Mouse (Mus musculus) lung, embryonic 15.5 days (tissue): Measurements from ENCODE around the gene Vac14. TPM values are rescaled to one million over a fixed set of nuclear protein-coding genes. Genes with fewer than 3 reads are reported as not detected.

Experiments
- ATAC-seq: fragments of 200-750 bp; cut with Nextera tagmentation; 2 replicates; pipeline ENCODE4 v1.8.0; 2017; ENCODE audit warnings: moderate number of reproducible peaks, borderline replicate concordance; ENCODE audit not compliant: low FRiP score, low TSS enrichment; ENCODE audit errors: extremely low read depth
- H3K27ac ChIP-seq: fragments of 300-500 bp; sonication (generic); 2 replicates; pipeline ENCODE4 v1.5.1; 2015; ENCODE audit warnings: moderate library complexity, mild to moderate bottlenecking, inconsistent platforms
- H3K27me3 ChIP-seq: fragments of 300-500 bp; sonication (generic); 2 replicates; pipeline ENCODE4 v1.6.1; 2015; ENCODE audit warnings: inconsistent platforms
- H3K36me3 ChIP-seq: fragments of 300-500 bp; sonication (generic); 2 replicates; pipeline ENCODE4 v1.6.1; 2015; ENCODE audit warnings: inconsistent platforms
- H3K4me1 ChIP-seq: fragments of 300-500 bp; sonication (generic); 2 replicates; pipeline ENCODE4 v1.6.1; 2015; ENCODE audit warnings: inconsistent platforms
- H3K4me2 ChIP-seq: fragments of 300-500 bp; sonication (generic); 2 replicates; pipeline ENCODE4 v1.6.1; 2015; ENCODE audit warnings: inconsistent platforms, mild to moderate bottlenecking, moderate library complexity
- H3K4me3 ChIP-seq: fragments of 300-500 bp; sonication (generic); 2 replicates; pipeline ENCODE4 v1.5.1; 2015; ENCODE audit warnings: mild to moderate bottlenecking, inconsistent platforms
- H3K9ac ChIP-seq: fragments of 300-500 bp; sonication (generic); 2 replicates; pipeline ENCODE4 v1.6.1; 2015; ENCODE audit warnings: inconsistent platforms
- H3K9me3 ChIP-seq: fragments of 300-500 bp; sonication (generic); 2 replicates; pipeline ENCODE4 v1.6.1; 2016; ENCODE audit warnings: inconsistent platforms
- WGBS: fragments of 180-500 bp; shearing (Covaris S2); methylation state at CpG from one replicate; pipeline ENCODE4 v1.1.7; 2015; 5-methylcytosine and 5-hydroxymethylcytosine counted together
- polyA plus RNA-seq: library from polyadenylated mRNA; unstranded; fragments of >200 nt; fragmentation: Nextera tagmentation; extraction: Ambion mirVana; gene quantifications from 2 replicates; pipeline ENCODE4 v1.2.1, GENCODE M21; 2015

Gene Vac14
- polyA plus RNA-seq = 18.2 and 19.1 TPM in 2 replicates

DNA sequence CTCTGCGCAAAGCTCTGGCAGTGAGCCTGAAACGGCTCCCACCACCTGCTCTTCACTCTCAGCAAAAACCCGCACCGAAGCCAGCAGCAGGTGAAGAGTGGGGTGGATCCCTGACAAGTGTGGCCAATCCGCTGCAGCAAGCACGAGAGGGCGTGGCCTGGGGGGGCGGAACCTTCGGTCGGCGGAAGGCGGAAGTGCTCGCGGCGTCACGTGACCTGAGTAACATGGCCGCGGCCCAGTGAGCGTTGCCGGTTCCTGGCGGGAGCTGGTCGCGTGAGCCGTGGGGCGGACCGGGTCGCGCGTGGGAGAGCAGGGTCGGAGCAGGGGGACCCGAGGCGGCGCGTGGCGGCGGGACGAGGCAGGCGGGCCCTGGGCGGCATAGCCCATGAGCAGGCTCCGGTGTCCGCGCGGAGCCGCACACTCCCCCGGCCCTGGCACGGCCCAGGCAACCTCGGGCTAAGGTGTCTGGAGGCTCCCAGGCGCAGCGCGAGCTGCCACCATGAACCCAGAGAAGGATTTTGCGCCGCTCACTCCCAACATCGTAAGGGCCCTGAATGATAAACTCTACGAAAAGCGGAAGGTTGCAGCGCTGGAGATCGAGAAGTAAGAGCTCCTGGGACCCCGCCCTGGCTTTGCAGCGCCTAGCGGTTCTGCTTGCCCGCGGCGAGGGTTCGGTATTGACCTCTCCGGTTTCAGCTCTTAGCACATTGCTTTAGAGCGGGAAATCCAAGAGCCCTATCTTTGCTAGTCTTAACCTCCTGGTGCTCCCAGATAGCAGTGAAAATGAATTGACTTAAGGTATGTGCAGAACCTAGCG lies at the start of gene Vac14:
TSS of gene Vac14 (plus strand) at position 195 of the 817 bp plus-strand sequence.
- ATAC-seq = peak; percentile 93
- Histone ChIP-seq H3K9ac (peak within 1 kb of the TSS; percentile 69), H3K27ac (no peak within 1 kb of the TSS), H3K4me3 (peak within 1 kb of the TSS; percentile 82), H3K36me3 (no peaks in the 10 kb centered on the region), H3K4me2 (peak within 1 kb of the TSS; percentile 83), H3K27me3 (no peaks in the 10 kb centered on the region; the same call in 1 of the 2 replicates), H3K4me1 (peaks cover 18% of the 10 kb centered on the region), H3K9me3 (no peaks in the 10 kb centered on the region)
- under 1% methylated on average over 67 of the region's 67 CpGs for WGBS

DNA sequence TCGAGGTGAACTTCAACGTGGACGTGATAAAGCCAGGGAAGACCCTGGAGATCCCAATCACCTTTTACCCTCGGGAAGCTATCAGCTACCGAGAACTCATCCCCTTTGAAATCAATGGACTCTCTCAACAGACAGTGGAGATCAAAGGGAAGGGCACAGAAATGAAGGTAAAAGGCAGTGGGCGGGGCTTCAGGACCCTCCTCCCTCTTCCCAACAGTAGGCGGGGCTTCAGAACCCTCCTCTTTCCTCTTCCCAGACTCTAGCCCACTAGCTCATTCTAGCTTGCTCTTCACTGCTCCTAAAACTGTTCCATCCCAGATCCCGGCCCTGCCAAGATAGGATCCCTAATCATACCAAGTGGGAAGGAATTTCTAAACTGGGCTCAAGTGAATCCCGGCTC lies 25.7 kb upstream of the Vac14 start:
- Histone ChIP-seq H3K27me3 (no peaks in the 10 kb centered on the region), H3K9ac (no peak overlapping the region), H3K4me1 (no peaks in the 10 kb centered on the region), H3K36me3 (no peaks in the 10 kb centered on the region), H3K4me2 (no peak overlapping the region), H3K9me3 (no peaks in the 10 kb centered on the region), H3K27ac (no peak overlapping the region), H3K4me3 (no peak overlapping the region)
- no peak for ATAC-seq
- WGBS = 74% methylated on average over 9 of the region's 9 CpGs

DNA sequence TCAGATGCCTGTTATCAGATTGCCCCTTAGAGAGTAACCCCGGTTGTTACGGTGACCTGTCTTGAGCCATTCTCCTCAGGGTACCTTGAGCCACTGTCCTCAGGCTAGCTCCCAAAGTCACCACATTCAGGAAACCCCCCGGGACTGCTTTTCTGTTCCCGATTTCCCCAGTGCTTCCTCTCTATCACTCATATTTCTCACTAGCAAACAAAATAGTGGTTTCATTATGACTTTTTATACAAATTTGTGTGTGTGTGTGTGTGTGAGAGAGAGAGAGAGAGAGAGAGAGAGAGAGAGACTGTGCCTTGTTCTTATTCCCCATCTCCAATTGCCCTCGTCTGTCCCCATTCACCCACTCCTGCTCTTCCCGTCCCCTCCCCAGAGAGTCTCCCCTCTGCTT lies 24.2 kb upstream of the Vac14 start:
- Histone ChIP-seq H3K4me1 (no peaks in the 10 kb centered on the region), H3K4me2 (no peak overlapping the region), H3K4me3 (no peak overlapping the region), H3K36me3 (no peaks in the 10 kb centered on the region), H3K27me3 (no peaks in the 10 kb centered on the region), H3K27ac (no peak overlapping the region), H3K9me3 (no peaks in the 10 kb centered on the region), H3K9ac (no peak overlapping the region)
- ATAC-seq = no peak
- WGBS = 71% methylated on average over 6 of the region's 6 CpGs

DNA sequence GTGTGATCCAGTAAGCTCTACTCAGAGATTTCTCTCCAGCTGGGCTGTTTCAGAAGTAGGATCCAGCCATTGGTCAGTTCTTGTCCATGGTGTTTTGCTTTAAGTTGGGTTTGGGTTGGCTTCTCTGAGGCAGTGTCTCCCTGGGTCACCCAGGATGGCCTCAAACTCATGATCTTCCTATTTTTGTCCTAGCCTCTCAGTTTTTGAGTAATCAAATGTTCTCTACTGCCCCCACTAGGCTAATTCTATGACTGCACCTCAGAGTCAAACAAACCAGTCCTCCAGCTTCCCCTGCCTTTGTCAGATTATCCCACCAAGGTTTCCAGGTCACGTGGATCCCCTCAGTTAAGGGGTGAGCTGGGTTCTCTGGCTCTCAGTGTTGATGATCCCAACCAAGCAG lies 13.8 kb upstream of the Vac14 start:
- ATAC-seq = no peak
- Histone ChIP-seq H3K27ac (no peak overlapping the region), H3K4me1 (no peaks in the 10 kb centered on the region), H3K27me3 (no peaks in the 10 kb centered on the region), H3K36me3 (no peaks in the 10 kb centered on the region), H3K4me3 (no peak overlapping the region), H3K9ac (no peak overlapping the region), H3K9me3 (no peaks in the 10 kb centered on the region), H3K4me2 (no peak overlapping the region)
- 0% methylated on average over 1 of the region's 1 CpGs for WGBS

DNA sequence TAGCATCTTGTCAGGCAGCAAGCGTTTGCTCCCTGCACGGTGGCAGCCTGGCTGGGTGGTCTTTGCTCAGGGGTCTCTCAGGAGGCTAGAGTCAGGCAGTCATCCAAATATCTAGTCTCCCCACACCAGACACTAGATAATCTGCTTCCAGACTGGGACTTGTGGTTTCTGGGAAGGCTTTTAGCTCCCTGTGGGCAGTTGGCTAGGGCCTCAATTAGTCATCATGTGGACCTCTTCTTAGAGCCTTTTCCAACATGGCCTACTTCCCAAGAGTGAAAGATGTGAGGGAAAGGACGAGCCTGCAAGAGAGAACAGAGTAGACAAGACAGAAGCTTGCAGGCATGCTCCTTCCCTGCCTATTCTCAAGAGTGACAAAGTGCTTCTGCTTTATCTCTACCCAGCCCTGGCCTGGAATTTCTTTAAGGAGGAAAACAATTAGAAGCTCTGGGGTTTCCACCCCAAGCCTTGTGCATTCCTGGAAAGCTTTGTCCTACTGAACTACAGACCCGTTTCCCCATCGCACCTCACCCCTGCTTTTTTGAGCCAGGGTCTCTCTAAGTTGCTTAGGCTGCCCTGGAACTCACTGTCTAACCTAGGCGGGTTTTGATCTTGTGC lies 12.9 kb upstream of the Vac14 start:
- Histone ChIP-seq H3K36me3 (no peaks in the 10 kb centered on the region), H3K9ac (no peak overlapping the region), H3K27me3 (no peaks in the 10 kb centered on the region), H3K27ac (no peak overlapping the region), H3K4me3 (no peak overlapping the region), H3K4me2 (no peak overlapping the region), H3K4me1 (no peaks in the 10 kb centered on the region), H3K9me3 (no peaks in the 10 kb centered on the region)
- no peak for ATAC-seq
- 43% methylated on average over 6 of the region's 6 CpGs for WGBS

DNA sequence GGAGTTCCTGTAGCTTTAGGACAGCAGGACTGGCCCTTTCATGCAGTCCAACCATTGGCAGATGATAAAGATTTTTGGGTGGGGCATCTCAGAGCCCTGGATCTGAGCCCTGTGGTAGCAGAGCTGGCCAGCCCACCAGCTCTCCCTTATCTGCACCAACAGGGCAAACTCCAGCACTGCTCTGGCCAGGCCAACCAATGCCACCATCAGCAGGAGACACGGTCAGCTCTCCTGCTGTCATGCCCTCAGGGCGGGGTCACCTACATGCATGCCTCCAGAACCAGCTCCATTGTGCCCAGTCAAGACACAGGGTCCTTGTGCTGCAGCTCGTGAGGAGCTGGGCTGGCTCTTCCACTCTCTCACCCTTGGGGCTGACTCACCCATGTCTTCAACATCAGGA lies 2.7 kb upstream of the Vac14 start:
- 68% methylated on average over 3 of the region's 3 CpGs for WGBS
- no peak for ATAC-seq
- Histone ChIP-seq H3K27ac (no peak overlapping the region), H3K27me3 (no peaks in the 10 kb centered on the region; the same call in 1 of the 2 replicates), H3K4me2 (no peak overlapping the region), H3K4me1 (peaks cover 18% of the 10 kb centered on the region), H3K36me3 (no peaks in the 10 kb centered on the region), H3K9ac (no peak overlapping the region), H3K9me3 (no peaks in the 10 kb centered on the region), H3K4me3 (no peak overlapping the region)

DNA sequence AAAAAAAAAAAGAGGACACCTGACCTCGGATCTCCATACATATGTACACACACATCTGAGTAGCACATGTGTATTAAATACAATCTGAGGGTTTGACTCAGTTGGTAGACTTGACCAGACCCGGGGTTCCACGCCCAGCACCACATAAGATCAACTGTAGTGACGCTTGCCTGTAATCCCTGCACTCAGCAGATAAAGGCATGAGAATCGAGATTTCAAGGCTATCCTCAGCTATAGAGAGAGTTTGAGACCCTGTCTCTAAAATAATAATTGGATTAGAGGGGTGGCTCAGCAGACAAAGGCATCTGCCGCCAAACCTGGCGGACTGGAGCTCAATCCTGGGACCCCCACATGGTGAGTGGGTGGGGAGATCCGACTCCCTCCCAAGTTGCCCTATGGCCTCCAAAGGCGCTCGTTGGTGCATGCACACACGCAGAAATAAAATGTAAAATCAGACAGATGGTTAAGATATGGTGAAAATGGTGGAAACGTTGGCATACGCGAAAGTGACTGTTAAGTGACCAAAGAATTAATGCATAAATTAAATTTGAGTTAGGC lies 505 bp upstream of the Vac14 start:
- no peaks in the 10 kb centered on the region for H3K36me3 ChIP-seq
- ATAC-seq = 0 out of 2 replicates have a peak, but pooled peaks have one; percentile 33
- H3K4me1 ChIP-seq = peaks cover 18% of the 10 kb centered on the region
- H3K27me3 ChIP-seq = no peaks in the 10 kb centered on the region; the same call in 1 of the 2 replicates
- no peak overlapping the region for H3K27ac ChIP-seq
- H3K4me2 ChIP-seq = peak overlapping the region; percentile 83
- no peaks in the 10 kb centered on the region for H3K9me3 ChIP-seq
- no peak overlapping the region for H3K9ac ChIP-seq
- WGBS = 20% methylated on average over 14 of the region's 14 CpGs
- H3K4me3 ChIP-seq = peak overlapping the region; percentile 82

DNA sequence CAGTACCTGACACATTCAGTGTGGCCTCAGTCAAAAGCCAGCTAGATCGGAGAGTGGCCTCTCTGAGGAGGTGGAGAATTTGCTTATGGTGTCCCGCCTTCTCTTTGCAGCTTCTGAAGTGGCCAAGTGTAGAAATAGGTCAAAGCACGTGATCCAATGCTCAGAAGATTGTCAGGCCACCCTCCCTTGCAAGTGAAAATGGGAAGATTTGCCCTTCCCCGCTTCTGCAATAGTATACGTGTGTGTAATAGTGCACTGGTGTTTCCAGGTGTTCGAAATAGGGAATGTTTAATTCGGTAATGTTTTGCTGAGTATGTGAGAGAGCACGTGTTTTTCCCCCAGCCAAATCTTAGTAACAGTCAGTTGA lies 806 bp downstream of the Vac14 start:
- 23% methylated on average over 8 of the region's 8 CpGs for WGBS

DNA sequence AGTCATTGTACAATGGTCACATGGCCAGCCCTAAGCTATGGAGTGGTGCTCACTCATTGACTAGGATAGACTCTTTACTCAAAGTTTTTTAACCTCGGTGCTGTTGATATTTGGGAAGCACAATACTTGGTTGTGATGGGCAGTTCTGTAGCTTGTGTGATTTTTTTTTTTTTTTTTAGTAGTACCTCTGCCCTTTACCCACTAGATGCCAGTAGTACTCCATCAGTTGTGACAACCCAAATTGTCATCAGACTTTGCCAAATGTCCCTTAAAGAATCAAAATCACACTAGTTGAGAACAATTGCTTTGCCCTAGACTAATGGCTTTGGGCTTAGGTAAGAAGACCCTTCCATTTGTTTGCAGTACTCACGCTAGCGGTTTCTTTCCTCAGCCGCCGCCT lies 1.5 kb downstream of the Vac14 start:
- peaks cover 18% of the 10 kb centered on the region for H3K4me1 ChIP-seq
- ATAC-seq = no peak
- peak overlapping the region; percentile 82; the same call in 1 of the 2 replicates for H3K4me3 ChIP-seq
- 88% methylated on average over 5 of the region's 5 CpGs for WGBS
- no peak overlapping the region for H3K27ac ChIP-seq
- H3K27me3 ChIP-seq = no peaks in the 10 kb centered on the region
- no peaks in the 10 kb centered on the region for H3K36me3 ChIP-seq
- no peak overlapping the region for H3K9ac ChIP-seq
- H3K9me3 ChIP-seq = no peaks in the 10 kb centered on the region
- H3K4me2 ChIP-seq = peak overlapping the region; percentile 83

More for the DNA sequence above, 806 bp downstream of the Vac14 start:
- Histone ChIP-seq H3K4me2 (peak overlapping the region; percentile 83), H3K4me1 (peaks cover 18% of the 10 kb centered on the region), H3K27ac (no peak overlapping the region), H3K27me3 (no peaks in the 10 kb centered on the region), H3K4me3 (peak overlapping the region; percentile 82), H3K9me3 (no peaks in the 10 kb centered on the region), H3K36me3 (no peaks in the 10 kb centered on the region), H3K9ac (peak overlapping the region; percentile 69)
- no peak for ATAC-seq

DNA sequence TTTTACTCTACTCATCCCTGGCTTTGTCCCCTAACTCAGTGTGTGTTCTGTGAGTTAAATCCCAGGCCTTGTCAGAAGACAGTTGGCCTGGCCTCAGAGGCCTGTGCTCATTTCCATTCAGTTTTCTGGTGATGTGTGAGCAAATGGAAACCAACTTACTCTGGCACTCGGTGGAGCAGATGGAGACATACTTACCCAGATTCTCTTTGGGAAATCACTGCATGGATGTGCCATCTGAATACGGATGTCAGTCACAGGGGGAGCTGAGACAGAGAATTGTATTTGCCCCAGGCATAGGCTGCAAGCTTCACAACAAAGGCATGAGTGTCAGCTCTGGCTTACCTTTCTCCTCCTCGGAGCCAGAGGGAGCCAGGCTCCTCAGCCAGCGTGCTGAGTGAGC lies 8.0 kb downstream of the Vac14 start:
- no peak overlapping the region for H3K4me3 ChIP-seq
- no peaks in the 10 kb centered on the region for H3K36me3 ChIP-seq
- H3K9ac ChIP-seq = no peak overlapping the region
- no peak for ATAC-seq
- H3K4me2 ChIP-seq = no peak overlapping the region
- H3K9me3 ChIP-seq = no peaks in the 10 kb centered on the region
- 79% methylated on average over 4 of the region's 4 CpGs for WGBS
- H3K27me3 ChIP-seq = no peaks in the 10 kb centered on the region
- no peak overlapping the region for H3K27ac ChIP-seq
- peaks cover 10% of the 10 kb centered on the region for H3K4me1 ChIP-seq

DNA sequence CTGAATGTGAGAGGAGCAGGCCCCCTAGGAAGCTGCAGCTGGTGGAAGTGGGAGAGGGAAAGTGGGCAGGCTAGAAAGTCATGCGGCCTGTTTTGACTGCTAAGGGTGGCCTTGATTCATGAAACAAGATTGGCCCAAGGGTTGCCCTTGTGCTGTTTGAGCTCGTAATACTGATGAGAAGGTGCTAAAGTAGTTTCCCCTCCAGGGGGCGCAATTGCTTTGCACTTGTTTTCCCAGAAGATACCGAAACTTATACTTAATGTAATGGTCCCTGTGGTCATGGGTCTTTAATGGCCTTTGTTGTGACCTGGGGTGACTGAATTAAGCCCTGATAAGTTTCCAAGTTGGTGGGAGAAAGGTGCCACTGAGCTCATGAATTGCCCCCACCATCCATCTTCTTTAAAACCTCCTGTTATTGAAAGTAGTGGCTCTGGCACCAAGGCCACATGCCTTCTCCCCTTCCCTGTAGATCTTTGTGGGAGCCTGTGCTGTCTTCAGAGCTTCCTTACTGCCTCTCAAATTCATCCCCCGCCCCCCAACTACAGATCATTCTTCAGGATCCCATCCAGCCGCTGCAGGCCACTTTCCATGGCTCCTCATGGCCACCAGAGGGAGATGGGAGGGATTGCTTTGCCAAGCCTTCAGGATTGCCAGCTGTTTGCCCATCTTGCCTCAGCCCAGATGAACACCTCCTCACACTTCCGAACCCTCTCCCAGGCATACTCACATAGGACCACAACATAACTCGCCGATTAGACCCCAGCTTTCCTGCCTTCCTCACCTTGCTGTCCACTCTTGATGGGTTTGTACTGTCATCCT lies 11.1 kb downstream of the Vac14 start:
- H3K4me1 ChIP-seq = peaks cover 10% of the 10 kb centered on the region
- no peak overlapping the region for H3K4me3 ChIP-seq
- H3K27me3 ChIP-seq = no peaks in the 10 kb centered on the region
- no peak overlapping the region for H3K9ac ChIP-seq
- WGBS = 62% methylated on average over 9 of the region's 9 CpGs
- no peak overlapping the region for H3K27ac ChIP-seq
- H3K4me2 ChIP-seq = no peak overlapping the region
- no peaks in the 10 kb centered on the region for H3K9me3 ChIP-seq
- peaks cover 18% of the 10 kb centered on the region for H3K36me3 ChIP-seq
- ATAC-seq = no peak
